Mouse (Mus musculus) ES-Bruce4 (cell line): ENCODE measurements around the gene Lrmda.

Experiments
- CTCF ChIP-seq: IDR thresholded peaks from one replicate; pipeline ENCODE4 v1.8.1; 2011; ENCODE audit warnings: low read depth, low read length
- POLR2A ChIP-seq: IDR thresholded peaks from one replicate; pipeline ENCODE4 v1.8.1; 2011; ENCODE audit warnings: low read length; ENCODE audit not compliant: insufficient read depth

GRCm38 (mm10) chr14:22546676-22546984 is 527.1 kb downstream of the Lrmda start:
- TF ChIP-seq CTCF (no peak), POLR2A (no peak)
